Mouse (Mus musculus) cerebellum, postnatal 36 days (tissue): ENCODE measurements at regions not wholly inside any gene's neighbourhood (a gene's known extent, or its start where the extent isn't known, plus 50 kb on each side); places are given as distances from the start of the nearest gene placed in this dataset.
A peak's percentile ranks its signal among the peaks of the same experiment; 100 is the strongest.
"Not testable (repeated sequence)": the region's sequence is repeated elsewhere in the genome, so short reads cannot be mapped to it uniquely, and the experiment has no call there.

ENCODE experiments used
- DNase-seq, 2 experiments: peaks; one replicate each; pipeline ENCODE4 v3.0.0; 2021 to 2022; ENCODE audit warnings: mixed read lengths in 2 of 2

GRCm38 (mm10) chr12:11518379-11518778 is 62.5 kb downstream of the Rad51ap2 start:
- DNase-seq: no peak

- no peak for DNase-seq
These were observed 107.0 kb downstream of the Rad51ap2 start for GRCm38 (mm10) chr12:11562891-11563290.

- no peak for DNase-seq
These were observed 114.3 kb downstream of the Rad51ap2 start for GRCm38 (mm10) chr12:11570160-11570559.

- DNase-seq: no peak
These were observed 148.1 kb downstream of the Rad51ap2 start for GRCm38 (mm10) chr12:11603946-11604345.

- peak; percentile 4 to 11 for DNase-seq
These were observed 152.9 kb downstream of the Rad51ap2 start for GRCm38 (mm10) chr12:11608733-11609132.

- no peak for DNase-seq
These were observed 155.8 kb downstream of the Rad51ap2 start for GRCm38 (mm10) chr12:11611656-11612055.

GRCm38 (mm10) chr12:11615237-11615636 is 159.4 kb downstream of the Rad51ap2 start:
- no peak for DNase-seq

- DNase-seq: no peak
These were observed 167.7 kb downstream of the Rad51ap2 start for GRCm38 (mm10) chr12:11623561-11623960.

- DNase-seq: no peak
These were observed 174.3 kb downstream of the Rad51ap2 start for GRCm38 (mm10) chr12:11630178-11630577.

GRCm38 (mm10) chr12:11631790-11632189 is 175.9 kb downstream of the Rad51ap2 start:
- no peak for DNase-seq

GRCm38 (mm10) chr12:11673281-11673680 is 217.4 kb downstream of the Rad51ap2 start:
- DNase-seq: no peak

- no peak for DNase-seq
These were observed 238.9 kb downstream of the Rad51ap2 start for GRCm38 (mm10) chr12:11694797-11695196.

- DNase-seq: no peak
These were observed 253.2 kb downstream of the Rad51ap2 start for GRCm38 (mm10) chr12:11708879-11709602.

GRCm38 (mm10) chr12:11717633-11718032 is 261.8 kb downstream of the Rad51ap2 start:
- DNase-seq: no peak

GRCm38 (mm10) chr12:11751471-11751870 is 295.6 kb downstream of the Rad51ap2 start:
- DNase-seq: no peak

- DNase-seq: no peak
These were observed 298.5 kb downstream of the Rad51ap2 start for GRCm38 (mm10) chr12:11754184-11754907.

- DNase-seq: no peak
These were observed 346.4 kb downstream of the Rad51ap2 start for GRCm38 (mm10) chr12:11802326-11802725.

GRCm38 (mm10) chr12:11803162-11803561 is 347.3 kb downstream of the Rad51ap2 start:
- DNase-seq: no peak

GRCm38 (mm10) chr12:11829701-11830100 is 373.8 kb downstream of the Rad51ap2 start:
- no peak for DNase-seq

GRCm38 (mm10) chr12:11831292-11831691 is 375.4 kb downstream of the Rad51ap2 start:
- DNase-seq: no peak

- no peak for DNase-seq
These were observed 382.1 kb downstream of the Rad51ap2 start for GRCm38 (mm10) chr12:11837819-11838472.

GRCm38 (mm10) chr12:11851034-11851433 is 395.2 kb downstream of the Rad51ap2 start:
- no peak for DNase-seq

GRCm38 (mm10) chr12:11881809-11882208 is 380.1 kb upstream of the Fam49a start:
- not testable (repeated sequence) for DNase-seq

- no peak for DNase-seq
These were observed 374.6 kb upstream of the Fam49a start for GRCm38 (mm10) chr12:11887291-11887690.
